Comparison of ENCODE assay signal across 8 mouse cellular contexts in the genomic region with DNA sequence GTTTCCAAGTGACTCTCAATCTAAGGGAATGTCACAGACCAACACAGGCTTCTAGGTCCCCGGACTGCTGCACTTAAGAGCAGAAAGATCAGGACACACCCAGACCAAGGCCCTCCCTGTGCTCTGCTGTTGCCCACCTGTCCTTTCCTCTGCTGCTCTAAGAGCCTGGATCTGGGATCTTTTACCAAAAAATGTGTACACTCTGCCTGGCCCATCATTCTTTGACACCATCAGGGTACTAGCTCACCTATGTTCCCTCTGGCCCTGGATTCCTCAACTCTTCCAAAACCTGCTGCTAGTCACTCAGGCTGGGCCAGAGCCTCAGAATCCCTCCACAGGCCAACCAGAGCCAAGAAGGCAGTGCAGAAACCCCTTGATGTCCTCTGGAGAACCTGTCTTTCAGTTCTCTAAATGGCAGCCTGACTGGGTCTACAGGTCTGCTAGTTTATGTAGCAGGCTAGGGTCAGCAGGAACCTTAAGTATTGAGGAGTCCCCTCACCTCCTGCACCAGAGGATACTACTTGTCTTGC. TPM values are rescaled to one million over a fixed set of nuclear protein-coding genes. Genes with fewer than 3 reads are reported as not detected.
A peak's percentile ranks its signal among the peaks of the same experiment; 100 is the strongest.
DNase-seq lines count a peak whose midpoint lies in the region; ATAC-seq and TF ChIP-seq lines count a peak whose summit lies in the region.

No protein-coding gene starts in this region.

- no peaks in the 10 kb centered on the region for H3K9me3 ChIP-seq in embryonic facial prominence, embryonic 14.5 days (ENCODE audit: control insufficient read depth, low read length)
- H3K9me3 ChIP-seq in limb, embryonic 12.5 days: no peaks in the 10 kb centered on the region

- H3K27ac ChIP-seq in left cerebral cortex, adult 2 months: no peak overlapping the region
- H3K27ac ChIP-seq in embryonic facial prominence, embryonic 14.5 days (replicated peaks; ENCODE audit: low read depth, low read length): no peak overlapping the region
- no peak overlapping the region for H3K27ac ChIP-seq in limb, embryonic 12.5 days

- no peak for ATAC-seq in embryonic facial prominence, embryonic 14.5 days (ENCODE audit: low read depth)
- no peak for ATAC-seq in limb, embryonic 12.5 days (ENCODE audit: insufficient number of reproducible peaks, insufficient read depth, low FRiP score, low TSS enrichment, low read depth)
- ATAC-seq in megakaryocyte progenitor cell, adult 5-6 weeks (replicated peaks; ENCODE audit: poor library complexity): no peak

- H3K4me2 ChIP-seq in embryonic facial prominence, embryonic 14.5 days (ENCODE audit: low read depth, low read length): peak overlapping the region; percentile 53
- H3K4me2 ChIP-seq in limb, embryonic 12.5 days: peak overlapping the region; percentile 94

- H3K36me3 ChIP-seq in embryonic facial prominence, embryonic 14.5 days (ENCODE audit: control insufficient read depth, insufficient read depth, low read length): peaks cover 44% of the 10 kb centered on the region; the same call in 1 of the 2 replicates
- peaks cover 45% of the 10 kb centered on the region for H3K36me3 ChIP-seq in limb, embryonic 12.5 days

- H3K9ac ChIP-seq in embryonic facial prominence, embryonic 14.5 days (ENCODE audit: low read depth, low read length): 0 out of 2 replicates have a peak overlapping the region, but pooled peaks have one; percentile 43
- peak overlapping the region; percentile 80; the same call in 1 of the 2 replicates for H3K9ac ChIP-seq in limb, embryonic 12.5 days (replicated peaks)

- no peak overlapping the region; the same call in 1 of the 2 replicates for H3K4me3 ChIP-seq in left cerebral cortex, adult 2 months
- H3K4me3 ChIP-seq in embryonic facial prominence, embryonic 14.5 days (ENCODE audit: low read depth, low read length): peak overlapping the region; percentile 5; the same call in 1 of the 2 replicates
- H3K4me3 ChIP-seq in limb, embryonic 12.5 days (replicated peaks): 0 out of 2 replicates have a peak overlapping the region, but pooled peaks have one; percentile 95

- TF ChIP-seq CTCF in left cerebral cortex, adult 2 months (IDR thresholded peaks at IDR 0.05): no peak

- no peaks in the 10 kb centered on the region for H3K27me3 ChIP-seq in embryonic facial prominence, embryonic 14.5 days (replicated peaks; ENCODE audit: control insufficient read depth, insufficient read depth, low read length)
- no peaks in the 10 kb centered on the region for H3K27me3 ChIP-seq in limb, embryonic 12.5 days

- peaks cover 36% of the 10 kb centered on the region for H3K4me1 ChIP-seq in embryonic facial prominence, embryonic 14.5 days (ENCODE audit: control insufficient read depth, insufficient read depth, low read length)
- H3K4me1 ChIP-seq in limb, embryonic 12.5 days (replicated peaks): peaks cover 53% of the 10 kb centered on the region

- 85% methylated on average over 1 of the region's 1 CpGs for WGBS in embryonic facial prominence, embryonic 14.5 days
- whole genome bisulfite sequencing in limb, embryonic 12.5 days: 90% methylated on average over 1 of the region's 1 CpGs

- intact Hi-C loops in left cerebral cortex, adult 2 months (cut with DNase I): loop anchor here (5.0 kb wide), 1 partner anchor 188 kb away; a partner anchor contains a TSS
- intact Hi-C loops in left cerebral cortex, postnatal 10 days (cut with DNase I): no loop called here

- DNase-seq in cerebellum, adult 11 months: peak; percentile 6
- DNase-seq in cerebellum, postnatal 4 days (ENCODE audit: low spot score in 2 of 2): no peak
- DNase-seq in left cerebral cortex, adult 2 months (ENCODE audit: extremely low spot score in 1 of 2, low spot score in 2 of 2): peak; percentile 7 to 8
- no peak for DNase-seq in left cerebral cortex, postnatal 10 days (ENCODE audit: extremely low spot score in 1 of 2, low spot score in 2 of 2)
- DNase-seq in embryonic facial prominence, embryonic 14.5 days (ENCODE audit: low spot score): no peak
- DNase-seq in testis, postnatal 10 days (ENCODE audit: low spot score): peak; percentile 30

RNA-seq across cellular contexts. Expression of a gene that starts 2.4 kb away (rescaled TPM):
- 10 to 100 TPM; 82.6 to 91.1 TPM for total RNA-seq in left cerebral cortex, adult 2 months (2021)
- 10 to 100 TPM; 61.1 to 70.5 TPM for total RNA-seq in left cerebral cortex, postnatal 10 days (2021)
- 53.5 and 53.7 TPM in 2 replicates for polyA plus RNA-seq in embryonic facial prominence, embryonic 14.5 days (2014; fragmentation: Nextera tagmentation; extraction: Ambion mirVana)
- 29.3 and 35.9 TPM in 2 replicates for polyA plus RNA-seq in limb, embryonic 12.5 days (2016; fragmentation: Nextera tagmentation; extraction: Ambion mirVana)
- 14.7 and 17.4 TPM in 2 replicates for total RNA-seq in megakaryocyte progenitor cell, adult 5-6 weeks (2015)
- total RNA-seq in megakaryocyte progenitor cell, adult 5-6 weeks (2017): 20.1 and 21.0 TPM in 2 replicates

RNA-seq across cellular contexts. Expression of a gene that starts 15.8 kb away (rescaled TPM):
- 1 to 10 TPM; 7.7 to 8.5 TPM for total RNA-seq in left cerebral cortex, adult 2 months (2021)
- total RNA-seq in left cerebral cortex, postnatal 10 days (2021): 1 to 10 TPM; 5.1 to 5.9 TPM
- 26.8 and 28.3 TPM in 2 replicates for polyA plus RNA-seq in embryonic facial prominence, embryonic 14.5 days (2014; fragmentation: Nextera tagmentation; extraction: Ambion mirVana)
- polyA plus RNA-seq in limb, embryonic 12.5 days (2016; fragmentation: Nextera tagmentation; extraction: Ambion mirVana): 52.2 and 52.5 TPM in 2 replicates
- total RNA-seq in megakaryocyte progenitor cell, adult 5-6 weeks (2015): 90.0 and 96.2 TPM in 2 replicates
- 108 and 158 TPM in 2 replicates for total RNA-seq in megakaryocyte progenitor cell, adult 5-6 weeks (2017)

RNA-seq across cellular contexts. Expression of a gene that starts 15.9 kb away (rescaled TPM):
- total RNA-seq in left cerebral cortex, adult 2 months (2021): 1 to 10 TPM; 2.1 to 2.3 TPM
- total RNA-seq in left cerebral cortex, postnatal 10 days (2021): 1 to 10 TPM in 1 of 2 experiments, under 1 TPM in 1; 0.69 to 1.0 TPM
- polyA plus RNA-seq in embryonic facial prominence, embryonic 14.5 days (2014; fragmentation: Nextera tagmentation; extraction: Ambion mirVana): 0.94 and 1.9 TPM in 2 replicates
- polyA plus RNA-seq in limb, embryonic 12.5 days (2016; fragmentation: Nextera tagmentation; extraction: Ambion mirVana): 1.3 and 1.4 TPM in 2 replicates
- total RNA-seq in megakaryocyte progenitor cell, adult 5-6 weeks (2015): 1.7 and 2.1 TPM in 2 replicates
- 1.2 and 2.5 TPM in 2 replicates for total RNA-seq in megakaryocyte progenitor cell, adult 5-6 weeks (2017)

Comparison
In these comparisons a context has a peak if more than half of its experiments do, and no peak if none do; other contexts are left out.
1. DNase-seq: peak in cerebellum, adult 11 months (single experiment), left cerebral cortex, adult 2 months (2 of 2) and testis, postnatal 10 days (single experiment); none in cerebellum, postnatal 4 days (0 of 2), left cerebral cortex, postnatal 10 days (0 of 2) and embryonic facial prominence, embryonic 14.5 days (single experiment).
2. RNA of a gene that starts 15.8 kb away (total RNA-seq): 90.0 to 158 TPM in megakaryocyte progenitor cell, adult 5-6 weeks; 7.7 to 8.5 TPM in left cerebral cortex, adult 2 months and 5.1 to 5.9 TPM in left cerebral cortex, postnatal 10 days; every median in the first group is over 4 times any median in the second.